Mouse (Mus musculus): Measurements from ENCODE around the gene Ptges2. TPM values are rescaled to one million over a fixed set of nuclear protein-coding genes. Genes with fewer than 3 reads are reported as not detected.
"Not testable (repeated sequence)": the region's sequence is repeated elsewhere in the genome, so short reads cannot be mapped to it uniquely, and the experiment has no call there.

The Ptges2 gene
- polyA plus RNA-seq, 1 experiment: 10.0 TPM

- no peak for TF ChIP-seq POLR2A (IDR thresholded peaks at IDR 0.05; ENCODE audit: low read depth, low read length)
- no peak for TF ChIP-seq CTCF (IDR thresholded peaks at IDR 0.05; ENCODE audit: extremely low read depth, insufficient read depth, insufficient read length, insufficient replicate concordance)
- no peaks in the 10 kb centered on the region for H3K27me3 ChIP-seq (ENCODE audit: control insufficient read depth, insufficient read depth, low read length)
- H3K36me3 ChIP-seq (ENCODE audit: control insufficient read depth, insufficient read depth, low read length): no peaks in the 10 kb centered on the region
- 80% methylated on average over 10 of the region's 10 CpGs for WGBS
- DNase-seq (ENCODE audit: low read depth in 1 of 2, low spot score in 2 of 2): no peak
- H3K27ac ChIP-seq (ENCODE audit: insufficient read depth, low read length): no peak overlapping the region
- no peak overlapping the region for H3K4me3 ChIP-seq (ENCODE audit: extremely low read depth, insufficient read depth, insufficient read length)
- peaks cover 3% of the 10 kb centered on the region; the same call in 1 of the 2 replicates for H3K4me1 ChIP-seq (ENCODE audit: control insufficient read depth, insufficient read depth, insufficient read length)
Observed at GRCm38 (mm10) chr2:32358381-32358780, 37.3 kb upstream of the Ptges2 start.

GRCm38 (mm10) chr2:32360741-32361140 lies 35.0 kb upstream of the Ptges2 start:
- DNase-seq (ENCODE audit: low read depth in 1 of 2, low spot score in 2 of 2): peak in 1 of 2 experiments; percentile 59
- 11% methylated on average over 14 of the region's 14 CpGs for WGBS

GRCm38 (mm10) chr2:32361437-32361836 lies 34.3 kb upstream of the Ptges2 start:
- Histone ChIP-seq H3K27ac (ENCODE audit: insufficient read depth, low read length) (no peak overlapping the region), H3K4me3 (ENCODE audit: extremely low read depth, insufficient read depth, insufficient read length) (peak overlapping the region; percentile 59), H3K27me3 (ENCODE audit: control insufficient read depth, insufficient read depth, low read length) (no peaks in the 10 kb centered on the region), H3K36me3 (ENCODE audit: control insufficient read depth, insufficient read depth, low read length) (no peaks in the 10 kb centered on the region; the same call in 1 of the 2 replicates), H3K4me1 (ENCODE audit: control insufficient read depth, insufficient read depth, insufficient read length) (peaks cover 3% of the 10 kb centered on the region; the same call in 1 of the 2 replicates)
- peak; percentile 29; the same call in 1 of the 2 replicates for TF ChIP-seq CTCF (IDR thresholded peaks at IDR 0.05; ENCODE audit: extremely low read depth, insufficient read depth, insufficient read length, insufficient replicate concordance)
- TF ChIP-seq POLR2A (IDR thresholded peaks at IDR 0.05; ENCODE audit: low read depth, low read length): no peak
- DNase-seq (ENCODE audit: low read depth in 1 of 2, low spot score in 2 of 2): peak; percentile 52 to 74
- WGBS: 2% methylated on average over 24 of the region's 24 CpGs

More at GRCm38 (mm10) chr2:32360741-32361140, 35.0 kb upstream of the Ptges2 start:
- Histone ChIP-seq H3K4me3 (ENCODE audit: extremely low read depth, insufficient read depth, insufficient read length) (peak overlapping the region; percentile 55; the same call in 1 of the 2 replicates), H3K36me3 (ENCODE audit: control insufficient read depth, insufficient read depth, low read length) (no peaks in the 10 kb centered on the region; the same call in 1 of the 2 replicates), H3K27me3 (ENCODE audit: control insufficient read depth, insufficient read depth, low read length) (no peaks in the 10 kb centered on the region), H3K27ac (ENCODE audit: insufficient read depth, low read length) (no peak overlapping the region; the same call in 1 of the 2 replicates), H3K4me1 (ENCODE audit: control insufficient read depth, insufficient read depth, insufficient read length) (peaks cover 3% of the 10 kb centered on the region; the same call in 1 of the 2 replicates)
- no peak for TF ChIP-seq CTCF (IDR thresholded peaks at IDR 0.05; ENCODE audit: extremely low read depth, insufficient read depth, insufficient read length, insufficient replicate concordance)
- no peak for TF ChIP-seq POLR2A (IDR thresholded peaks at IDR 0.05; ENCODE audit: low read depth, low read length)

GRCm38 (mm10) chr2:32362274-32362673 lies 33.4 kb upstream of the Ptges2 start:
- not testable (repeated sequence) for H3K4me1 ChIP-seq (ENCODE audit: control insufficient read depth, insufficient read depth, insufficient read length); H3K27me3 ChIP-seq (ENCODE audit: control insufficient read depth, insufficient read depth, low read length); H3K27ac ChIP-seq (ENCODE audit: insufficient read depth, low read length); DNase-seq (ENCODE audit: low read depth in 1 of 2, low spot score in 2 of 2); H3K36me3 ChIP-seq (ENCODE audit: control insufficient read depth, insufficient read depth, low read length)
- H3K4me3 ChIP-seq (ENCODE audit: extremely low read depth, insufficient read depth, insufficient read length): peak overlapping the region; percentile 84; the same call in 1 of the 2 replicates
- WGBS: 15% methylated on average over 5 of the region's 5 CpGs

GRCm38 (mm10) chr2:32362817-32363340 lies 32.8 kb upstream of the Ptges2 start:
- H3K27me3 ChIP-seq (ENCODE audit: control insufficient read depth, insufficient read depth, low read length): no peaks in the 10 kb centered on the region
- peak overlapping the region; percentile 68 for H3K27ac ChIP-seq (ENCODE audit: insufficient read depth, low read length)
- peak; percentile 95 for TF ChIP-seq CTCF (IDR thresholded peaks at IDR 0.05; ENCODE audit: extremely low read depth, insufficient read depth, insufficient read length, insufficient replicate concordance)
- no peak; the same call in 1 of the 2 replicates for TF ChIP-seq POLR2A (IDR thresholded peaks at IDR 0.05; ENCODE audit: low read depth, low read length)
- under 1% methylated on average over 52 of the region's 53 CpGs for WGBS
- peaks cover 7% of the 10 kb centered on the region for H3K36me3 ChIP-seq (ENCODE audit: control insufficient read depth, insufficient read depth, low read length)
- H3K4me3 ChIP-seq (ENCODE audit: extremely low read depth, insufficient read depth, insufficient read length): peak overlapping the region; percentile 84
- DNase-seq (ENCODE audit: low read depth in 1 of 2, low spot score in 2 of 2): peak; percentile 61 to 85
- H3K4me1 ChIP-seq (ENCODE audit: control insufficient read depth, insufficient read depth, insufficient read length): peaks cover 3% of the 10 kb centered on the region; the same call in 1 of the 2 replicates

GRCm38 (mm10) chr2:32363376-32364106 lies 32.2 kb upstream of the Ptges2 start:
- WGBS: 11% methylated on average over 19 of the region's 19 CpGs
- no peak for DNase-seq (ENCODE audit: low read depth in 1 of 2, low spot score in 2 of 2)
- Histone ChIP-seq H3K27me3 (ENCODE audit: control insufficient read depth, insufficient read depth, low read length) (no peaks in the 10 kb centered on the region), H3K4me3 (ENCODE audit: extremely low read depth, insufficient read depth, insufficient read length) (peak overlapping the region; percentile 84), H3K36me3 (ENCODE audit: control insufficient read depth, insufficient read depth, low read length) (peaks cover 8% of the 10 kb centered on the region), H3K27ac (ENCODE audit: insufficient read depth, low read length) (peak overlapping the region; percentile 68), H3K4me1 (ENCODE audit: control insufficient read depth, insufficient read depth, insufficient read length) (peaks cover 3% of the 10 kb centered on the region; the same call in 1 of the 2 replicates)
- TF ChIP-seq POLR2A (IDR thresholded peaks at IDR 0.05; ENCODE audit: low read depth, low read length) (no peak), CTCF (IDR thresholded peaks at IDR 0.05; ENCODE audit: extremely low read depth, insufficient read depth, insufficient read length, insufficient replicate concordance) (no peak)

- H3K36me3 ChIP-seq (ENCODE audit: control insufficient read depth, insufficient read depth, low read length): peaks cover 8% of the 10 kb centered on the region
- TF ChIP-seq CTCF (IDR thresholded peaks at IDR 0.05; ENCODE audit: extremely low read depth, insufficient read depth, insufficient read length, insufficient replicate concordance) (no peak), POLR2A (IDR thresholded peaks at IDR 0.05; ENCODE audit: low read depth, low read length) (no peak)
- DNase-seq (ENCODE audit: low read depth in 1 of 2, low spot score in 2 of 2): no peak
- H3K4me3 ChIP-seq (ENCODE audit: extremely low read depth, insufficient read depth, insufficient read length): no peak overlapping the region
- WGBS: 82% methylated on average over 8 of the region's 8 CpGs
- no peak overlapping the region for H3K27ac ChIP-seq (ENCODE audit: insufficient read depth, low read length)
- H3K27me3 ChIP-seq (ENCODE audit: control insufficient read depth, insufficient read depth, low read length): no peaks in the 10 kb centered on the region
- peaks cover 3% of the 10 kb centered on the region; the same call in 1 of the 2 replicates for H3K4me1 ChIP-seq (ENCODE audit: control insufficient read depth, insufficient read depth, insufficient read length)
Observed at GRCm38 (mm10) chr2:32364121-32364520, 31.6 kb upstream of the Ptges2 start.
